Mouse (Mus musculus): ENCODE measurements around the gene Taar6.

DNA sequence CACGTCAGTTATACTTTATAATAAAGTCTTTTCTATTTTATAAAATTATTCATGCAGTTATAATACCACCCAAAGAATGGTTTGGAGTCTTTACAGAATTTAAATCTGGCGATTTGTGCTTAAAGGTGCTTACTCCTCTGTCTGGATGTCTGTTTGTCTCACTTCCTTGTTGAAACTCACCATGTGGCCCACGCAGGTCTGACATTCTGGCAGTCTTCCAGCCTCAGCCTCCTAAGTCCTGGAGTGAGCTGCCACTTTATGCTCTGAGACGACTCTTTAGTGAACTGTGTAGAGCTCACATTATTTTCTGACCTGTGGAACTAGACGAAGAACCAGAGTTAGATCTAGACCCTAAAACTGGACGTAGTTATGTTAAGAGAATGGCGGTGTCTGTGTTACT lies 37.4 kb downstream of the Taar6 start:
- TF ChIP-seq CTCF (IDR thresholded peaks at IDR 0.05; ENCODE audit: borderline replicate concordance, insufficient read depth, low read length): no peak
- no peak for TF ChIP-seq POLR2A (IDR thresholded peaks at IDR 0.05; ENCODE audit: low read depth, low read length)
